Mouse (Mus musculus) layer of hippocampus, postnatal 14 days (tissue): Measurements from ENCODE around the gene Ssr1. TPM values are rescaled to one million over a fixed set of nuclear protein-coding genes. Genes with fewer than 3 reads are reported as not detected.

Source experiments
- DNase-seq, 2 experiments: peaks; one replicate each; pipeline ENCODE4 v3.0.0; 2021 to 2022; ENCODE audit warnings: low spot score in 2 of 2, mixed read lengths in 1 of 2
- total RNA-seq, 2 experiments: library from RNA; stranded (reverse); gene quantifications; 2 replicates each; pipeline ENCODE4 v1.2.3; 2021

Ssr1 gene
- total RNA-seq, 2 experiments from 2014 or later, result 81.9 to 82.1 TPM

GRCm38 (mm10) chr13:37920727-37921126, 73.3 kb downstream of the Ssr1 start:
- DNase-seq, result no peak

- DNase-seq, result no peak
These were observed 74.2 kb downstream of the Ssr1 start for GRCm38 (mm10) chr13:37919711-37920277.

GRCm38 (mm10) chr13:37918336-37919261, 75.4 kb downstream of the Ssr1 start:
- DNase-seq, result no peak

Other genes starting within 250 kb of the Ssr1 start
- gene Rreb1, start 215.8 kb downstream of the Ssr1 start, total RNA-seq, result 10 to 100 TPM; 35.2 to 35.7 TPM
- gene Riok1, start 42.8 kb upstream of the Ssr1 start, total RNA-seq, result 10 to 100 TPM; 21.0 to 29.2 TPM
- gene Cage1, start 42.9 kb upstream of the Ssr1 start, total RNA-seq, result 1 to 10 TPM; 3.1 to 3.2 TPM
- gene Dsp, start 157.1 kb upstream of the Ssr1 start, total RNA-seq, result 1 to 10 TPM; 7.8 to 8.0 TPM
- 10 to 100 TPM; 25.2 to 26.2 TPM for gene Snrnp48, start 210.7 kb upstream of the Ssr1 start, total RNA-seq